Mouse (Mus musculus): Measurements from ENCODE around the gene H2-Ob.

GRCm38 (mm10) chr17:34264452-34265351 is 26.0 kb downstream of the H2-Ob start:
- TF ChIP-seq CTCF (IDR thresholded peaks at IDR 0.05; ENCODE audit: control insufficient read depth, insufficient read depth, insufficient read length) (no peak), CEBPB (IDR thresholded peaks at IDR 0.05; ENCODE audit: low read depth) (no peak), USF1 (IDR thresholded peaks at IDR 0.05; ENCODE audit: low read depth) (no peak), MAX (IDR thresholded peaks at IDR 0.05) (no peak), FOSL1 (IDR thresholded peaks at IDR 0.05; ENCODE audit: insufficient read depth, low read length, poor library complexity, severe bottlenecking) (no peak), MYOG (IDR thresholded peaks at IDR 0.05; ENCODE audit: control insufficient read depth, extremely low read depth, insufficient read length) (no peak)
